Mouse (Mus musculus) midbrain, embryonic 15.5 days (tissue): ENCODE data around the gene Zdhhc18. TPM values are rescaled to one million over a fixed set of nuclear protein-coding genes. Genes with fewer than 3 reads are reported as not detected.
A peak's percentile ranks its signal among the peaks of the same experiment; 100 is the strongest.

Experiments
- ATAC-seq: fragments of 200-750 bp; cut with Nextera tagmentation; replicated peaks from 2 replicates; pipeline ENCODE4 v1.8.0; 2017; ENCODE audit warnings: moderate TSS enrichment
- H3K27ac ChIP-seq: fragments of 300-500 bp; sonication (generic); 2 replicates; pipeline ENCODE4 v1.5.1; 2015; ENCODE audit warnings: mild to moderate bottlenecking, inconsistent platforms
- H3K27me3 ChIP-seq: fragments of 300-500 bp; sonication (generic); replicated peaks from 2 replicates; pipeline ENCODE4 v1.6.1; 2015; ENCODE audit warnings: inconsistent platforms
- H3K36me3 ChIP-seq: fragments of 300-500 bp; sonication (generic); replicated peaks from 2 replicates; pipeline ENCODE4 v1.6.1; 2015; ENCODE audit warnings: inconsistent platforms
- H3K4me1 ChIP-seq: fragments of 300-500 bp; sonication (generic); 2 replicates; pipeline ENCODE4 v1.6.1; 2015; ENCODE audit warnings: inconsistent platforms
- H3K4me2 ChIP-seq: fragments of 300-500 bp; sonication (generic); 2 replicates; pipeline ENCODE4 v1.6.1; 2015; ENCODE audit warnings: inconsistent platforms, mild to moderate bottlenecking, moderate library complexity
- H3K4me3 ChIP-seq: fragments of 300-500 bp; sonication (generic); 2 replicates; pipeline ENCODE4 v1.5.1; 2015; ENCODE audit warnings: mild to moderate bottlenecking, inconsistent platforms
- H3K9ac ChIP-seq: fragments of 300-500 bp; sonication (generic); 2 replicates; pipeline ENCODE4 v1.6.1; 2015; ENCODE audit warnings: mild to moderate bottlenecking, inconsistent platforms
- H3K9me3 ChIP-seq: fragments of 300-500 bp; sonication (generic); 2 replicates; pipeline ENCODE4 v1.6.1; 2016; ENCODE audit warnings: inconsistent platforms
- WGBS: fragments of 180-500 bp; shearing (Covaris S2); methylation state at CpG from one replicate; pipeline ENCODE4 v1.1.7; 2015; ENCODE audit warnings: mixed read lengths; 5-methylcytosine and 5-hydroxymethylcytosine counted together
- polyA plus RNA-seq: library from polyadenylated mRNA; unstranded; fragments of >200 nt; fragmentation: Nextera tagmentation; extraction: Ambion mirVana; gene quantifications from 2 replicates; pipeline ENCODE4 v1.2.1, GENCODE M21; 2015

The Zdhhc18 gene
- polyA plus RNA-seq, 1 experiment from 2014 or later = 6.4 TPM

GRCm38 (mm10) chr4:133592570-133592969, 57.4 kb downstream of the Zdhhc18 start:
- no peak overlapping the region for H3K9ac ChIP-seq
- H3K27me3 ChIP-seq = no peaks in the 10 kb centered on the region
- peaks cover 15% of the 10 kb centered on the region for H3K36me3 ChIP-seq
- H3K4me1 ChIP-seq = no peaks in the 10 kb centered on the region
- H3K27ac ChIP-seq = no peak overlapping the region
- H3K9me3 ChIP-seq = no peaks in the 10 kb centered on the region
- 31% methylated on average over 7 of the region's 7 CpGs for WGBS
- ATAC-seq = no peak
- no peak overlapping the region for H3K4me2 ChIP-seq
- H3K4me3 ChIP-seq = no peak overlapping the region

GRCm38 (mm10) chr4:133584059-133584951, 65.6 kb downstream of the Zdhhc18 start, which contains the start of gene Gpn2:
Gene Gpn2 (plus strand): TSS chr4:133584362.
- WGBS = 2% methylated on average over 65 of the region's 65 CpGs

DNA sequence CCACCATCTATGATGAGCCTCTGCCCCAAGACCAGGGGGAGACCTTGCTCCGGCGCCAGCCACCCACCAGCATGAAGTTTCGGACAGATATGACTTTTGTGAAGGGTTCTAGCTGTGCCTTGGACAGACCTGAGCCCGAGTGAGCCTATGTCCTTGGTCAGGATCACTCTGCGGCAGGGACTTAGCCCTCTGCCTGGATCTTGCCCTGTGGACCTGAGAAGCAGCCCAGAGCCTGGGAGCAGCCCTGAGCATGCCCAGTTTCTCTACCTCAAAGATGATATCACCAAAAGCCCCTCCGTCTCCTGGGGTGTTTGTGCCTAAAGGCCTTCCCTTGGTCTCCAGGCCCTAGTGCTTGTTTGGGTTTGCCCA, 66.3 kb downstream of the Zdhhc18 start:
- Histone ChIP-seq H3K36me3 (peaks cover 33% of the 10 kb centered on the region), H3K4me1 (peaks cover 24% of the 10 kb centered on the region), H3K4me3 (peak overlapping the region; percentile 94), H3K27me3 (no peaks in the 10 kb centered on the region), H3K27ac (peak overlapping the region; percentile 82), H3K9ac (peak overlapping the region; percentile 68), H3K4me2 (peak overlapping the region; percentile 100), H3K9me3 (no peaks in the 10 kb centered on the region)
- ATAC-seq = no peak; the same call in 1 of the 2 replicates
- 61% methylated on average over 6 of the region's 6 CpGs for WGBS

More at GRCm38 (mm10) chr4:133584059-133584951, 65.6 kb downstream of the Zdhhc18 start, which contains the start of gene Gpn2:
- ATAC-seq = peak; percentile 93
- H3K4me3 ChIP-seq = peak within 1 kb of the TSS; percentile 94
- H3K27ac ChIP-seq = peak within 1 kb of the TSS; percentile 82
- H3K36me3 ChIP-seq = peaks cover 29% of the 10 kb centered on the region
- H3K27me3 ChIP-seq = no peaks in the 10 kb centered on the region
- H3K4me1 ChIP-seq = peaks cover 24% of the 10 kb centered on the region
- H3K4me2 ChIP-seq = peak within 1 kb of the TSS; percentile 100
- H3K9me3 ChIP-seq = no peaks in the 10 kb centered on the region
- peak within 1 kb of the TSS; percentile 68 for H3K9ac ChIP-seq

DNA sequence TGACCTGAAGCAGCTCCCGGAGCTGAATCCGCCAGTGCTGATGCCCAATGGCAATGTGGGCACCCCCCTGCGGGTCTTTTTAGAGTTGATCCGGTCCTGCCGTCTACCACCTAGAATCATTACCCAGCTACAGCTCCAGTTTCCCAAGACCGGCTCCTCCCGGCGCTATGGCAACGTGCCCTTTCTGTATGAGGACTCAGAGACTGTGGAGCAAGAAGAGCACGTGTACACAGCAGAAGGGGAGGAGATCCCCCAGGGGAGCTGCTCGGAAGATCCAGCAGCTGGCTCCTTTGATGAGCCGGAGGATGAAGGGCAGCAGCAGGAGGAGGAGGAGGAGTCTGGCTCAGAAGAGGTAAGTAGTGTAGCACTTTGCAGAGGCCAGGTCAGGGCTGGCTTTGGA, 72.0 kb downstream of the Zdhhc18 start:
- no peak overlapping the region for H3K4me2 ChIP-seq
- peaks cover 8% of the 10 kb centered on the region for H3K4me1 ChIP-seq
- H3K4me3 ChIP-seq = no peak overlapping the region
- H3K9me3 ChIP-seq = no peaks in the 10 kb centered on the region
- ATAC-seq = no peak
- H3K27me3 ChIP-seq = no peaks in the 10 kb centered on the region
- H3K9ac ChIP-seq = 0 out of 2 replicates have a peak overlapping the region, but pooled peaks have one; percentile 4
- H3K27ac ChIP-seq = no peak overlapping the region
- peaks cover 30% of the 10 kb centered on the region for H3K36me3 ChIP-seq
- 67% methylated on average over 12 of the region's 12 CpGs for WGBS

DNA sequence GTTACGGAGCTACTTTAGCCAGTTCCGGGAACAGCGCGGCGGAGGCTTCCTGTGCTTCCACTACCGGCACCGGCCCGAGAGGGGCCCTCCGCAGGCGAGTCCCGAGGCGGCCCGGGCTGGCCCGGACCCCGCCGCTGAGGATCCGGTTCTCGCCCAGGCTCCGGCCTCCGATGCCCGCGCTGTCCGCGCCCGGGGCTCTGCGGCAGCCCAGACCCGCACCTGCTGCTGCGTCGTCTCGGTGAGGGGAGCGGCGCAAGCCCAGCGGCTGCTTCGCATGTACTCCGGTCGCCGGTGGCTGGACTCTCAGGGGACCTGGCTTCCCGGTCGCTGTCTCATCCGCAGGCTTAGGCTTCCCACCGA, 75.1 kb downstream of the Zdhhc18 start:
- Histone ChIP-seq H3K9ac (peak overlapping the region; percentile 92), H3K27me3 (no peaks in the 10 kb centered on the region), H3K4me3 (peak overlapping the region; percentile 99), H3K36me3 (peaks cover 10% of the 10 kb centered on the region; the same call in 1 of the 2 replicates), H3K9me3 (no peaks in the 10 kb centered on the region), H3K27ac (peak overlapping the region; percentile 86), H3K4me2 (peak overlapping the region; percentile 90), H3K4me1 (peaks cover 8% of the 10 kb centered on the region)
- under 1% methylated on average over 41 of the region's 41 CpGs for WGBS
- peak; percentile 69 for ATAC-seq

DNA sequence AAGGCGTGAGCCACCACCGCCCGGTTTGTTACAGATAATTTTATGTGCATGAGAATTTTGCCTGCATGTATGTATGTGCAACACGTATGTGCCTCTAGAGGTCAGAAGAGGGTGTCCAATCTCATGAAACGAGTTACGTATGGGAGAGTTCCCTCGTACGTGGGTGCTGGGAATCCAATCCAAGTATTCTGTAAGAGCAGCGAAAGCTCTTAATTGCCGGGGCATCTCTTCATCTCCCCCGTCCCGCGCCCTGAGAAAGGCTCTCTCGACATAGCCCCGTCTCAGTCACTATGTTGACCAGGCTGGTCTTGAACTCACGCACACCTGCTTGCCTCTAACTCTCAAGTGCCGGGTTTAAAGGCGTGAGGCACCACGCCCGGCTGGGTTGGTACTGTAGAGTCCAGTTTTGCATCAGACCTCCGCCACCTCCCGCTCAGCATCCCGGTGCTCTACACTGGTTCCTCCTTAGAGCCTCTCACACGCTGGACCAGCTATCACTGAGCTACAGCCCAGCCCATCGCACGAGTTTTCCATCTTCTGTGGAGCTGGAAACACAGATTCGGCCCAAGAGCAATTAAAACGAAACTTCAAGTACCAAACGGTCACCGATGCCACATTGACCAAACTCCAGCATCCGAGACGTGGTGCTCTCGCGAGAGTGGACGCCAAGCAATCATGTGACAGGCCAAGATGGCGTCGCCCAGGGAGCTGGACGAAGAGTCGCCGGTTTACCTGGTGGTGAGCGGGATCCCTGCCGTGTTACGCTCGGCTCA, 75.7 kb downstream of the Zdhhc18 start, which contains the start of gene Gpatch3:
Gpatch3 (plus strand) TSS at position 676 of the 773 bp plus-strand sequence.
- H3K4me1 ChIP-seq = peaks cover 8% of the 10 kb centered on the region
- H3K4me2 ChIP-seq = peak within 1 kb of the TSS; percentile 90
- H3K9me3 ChIP-seq = no peaks in the 10 kb centered on the region
- peak; percentile 96 for ATAC-seq
- H3K9ac ChIP-seq = peak within 1 kb of the TSS; percentile 92
- peak within 1 kb of the TSS; percentile 86 for H3K27ac ChIP-seq
- WGBS = 5% methylated on average over 44 of the region's 44 CpGs
- peak within 1 kb of the TSS; percentile 99 for H3K4me3 ChIP-seq
- no peaks in the 10 kb centered on the region for H3K27me3 ChIP-seq
- H3K36me3 ChIP-seq = peaks cover 4% of the 10 kb centered on the region; the same call in 1 of the 2 replicates

DNA sequence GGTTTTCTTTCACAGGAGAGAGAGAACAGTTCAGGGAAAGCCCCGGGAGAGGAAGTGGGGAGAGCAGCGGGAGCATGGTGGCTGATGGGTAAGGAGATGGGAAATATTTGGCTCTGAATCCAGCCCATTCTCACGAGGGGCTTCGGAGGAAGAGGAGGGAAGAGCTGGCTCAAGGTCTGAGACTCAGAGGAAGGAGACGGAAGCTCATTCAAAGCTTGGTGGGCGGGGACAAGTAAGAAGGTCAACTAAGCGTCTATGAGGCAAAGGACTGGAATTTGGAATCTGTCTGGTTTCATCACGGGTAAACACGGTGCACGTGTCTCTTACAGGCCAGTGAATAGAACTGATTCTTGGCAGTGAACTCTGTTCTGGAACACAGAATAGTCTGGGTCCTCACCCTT, 79.9 kb downstream of the Zdhhc18 start:
- Histone ChIP-seq H3K27me3 (no peaks in the 10 kb centered on the region), H3K4me2 (no peak overlapping the region), H3K4me1 (peaks cover 1% of the 10 kb centered on the region), H3K9me3 (no peaks in the 10 kb centered on the region), H3K9ac (no peak overlapping the region), H3K36me3 (no peaks in the 10 kb centered on the region), H3K4me3 (no peak overlapping the region), H3K27ac (no peak overlapping the region)
- 73% methylated on average over 10 of the region's 10 CpGs for WGBS
- no peak for ATAC-seq

GRCm38 (mm10) chr4:133569291-133570065, 80.5 kb downstream of the Zdhhc18 start:
- Histone ChIP-seq H3K4me2 (no peak overlapping the region), H3K27ac (no peak overlapping the region), H3K9ac (no peak overlapping the region), H3K4me3 (no peak overlapping the region), H3K4me1 (no peaks in the 10 kb centered on the region), H3K36me3 (no peaks in the 10 kb centered on the region), H3K9me3 (no peaks in the 10 kb centered on the region), H3K27me3 (no peaks in the 10 kb centered on the region)
- ATAC-seq = no peak
- WGBS = 83% methylated on average over 10 of the region's 10 CpGs

- Histone ChIP-seq H3K27me3 (no peaks in the 10 kb centered on the region), H3K9me3 (no peaks in the 10 kb centered on the region), H3K27ac (no peak overlapping the region), H3K36me3 (no peaks in the 10 kb centered on the region), H3K9ac (no peak overlapping the region), H3K4me2 (no peak overlapping the region), H3K4me3 (no peak overlapping the region), H3K4me1 (no peaks in the 10 kb centered on the region)
- 33% methylated on average over 8 of the region's 8 CpGs for WGBS
- no peak for ATAC-seq
Observed at GRCm38 (mm10) chr4:133567251-133567650, 82.7 kb downstream of the Zdhhc18 start.

GRCm38 (mm10) chr4:133563123-133563571, 86.8 kb downstream of the Zdhhc18 start:
- H3K4me3 ChIP-seq = no peak overlapping the region
- H3K9me3 ChIP-seq = no peaks in the 10 kb centered on the region
- ATAC-seq = no peak
- no peak overlapping the region for H3K27ac ChIP-seq
- no peaks in the 10 kb centered on the region for H3K4me1 ChIP-seq
- H3K27me3 ChIP-seq = no peaks in the 10 kb centered on the region
- H3K36me3 ChIP-seq = no peaks in the 10 kb centered on the region
- 72% methylated on average over 11 of the region's 11 CpGs for WGBS
- H3K9ac ChIP-seq = no peak overlapping the region
- H3K4me2 ChIP-seq = no peak overlapping the region

GRCm38 (mm10) chr4:133561622-133562021, 88.3 kb downstream of the Zdhhc18 start:
- H3K9me3 ChIP-seq = no peaks in the 10 kb centered on the region
- H3K27me3 ChIP-seq = no peaks in the 10 kb centered on the region
- no peaks in the 10 kb centered on the region for H3K36me3 ChIP-seq
- no peak for ATAC-seq
- H3K4me1 ChIP-seq = no peaks in the 10 kb centered on the region
- H3K27ac ChIP-seq = no peak overlapping the region
- 72% methylated on average over 4 of the region's 4 CpGs for WGBS
- no peak overlapping the region for H3K4me2 ChIP-seq
- no peak overlapping the region for H3K4me3 ChIP-seq
- no peak overlapping the region for H3K9ac ChIP-seq
